Mouse (Mus musculus): ENCODE data around the gene Hist1h3c.

DNA sequence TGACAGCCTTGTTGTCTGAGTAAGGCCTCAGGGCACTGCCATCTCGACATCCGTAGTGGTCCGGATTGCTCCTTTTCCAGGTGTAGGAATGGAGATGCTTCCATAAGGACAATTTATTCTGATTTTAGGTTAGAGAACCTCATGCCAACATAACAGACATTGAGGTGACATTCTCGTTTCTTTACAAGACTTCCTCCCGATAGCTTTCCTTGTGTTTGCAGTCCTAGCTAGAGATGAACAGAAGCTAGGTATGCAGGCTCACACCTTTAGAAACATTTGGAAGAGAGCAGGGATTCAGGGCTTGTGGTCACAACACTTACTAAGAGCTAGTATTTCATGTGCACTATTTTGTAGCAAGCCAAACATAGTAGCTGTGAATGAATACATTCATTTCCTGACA is 2.2 kb downstream of the Hist1h3c start:
- TF ChIP-seq CTCF (IDR thresholded peaks at IDR 0.05; ENCODE audit: extremely low read depth, insufficient read depth, low read length) (no peak), POLR2A (IDR thresholded peaks at IDR 0.05; ENCODE audit: extremely low read depth, insufficient read depth, low read length) (no peak)

Measured in cortical plate, adult 2 months (tissue).